9 mouse cellular contexts compared by ENCODE assay signal in genomic region chr4:64533019-64533418, GRCm38 (mm10).
DNase-seq lines count a peak whose midpoint lies in the region; ATAC-seq and TF ChIP-seq lines count a peak whose summit lies in the region.
"Had no signal": no experiment of that assay in that cellular context is flagged by ENCODE, and none has a peak within 500 bp of the region (broad histone marks: within the 10 kb centered on the region; RNA-seq: fewer than 3 reads in every experiment).

No protein-coding gene starts in this region.

- WGBS in hindbrain, embryonic 14.5 days = 26% methylated on average over 3 of the region's 3 CpGs
- WGBS in hindbrain, embryonic 12.5 days = 34% methylated on average over 3 of the region's 3 CpGs

- no peaks in the 10 kb centered on the region for H3K4me1 ChIP-seq in hindbrain, embryonic 14.5 days (replicated peaks; ENCODE audit: control insufficient read depth, insufficient read depth, low read length)
- no peaks in the 10 kb centered on the region for H3K4me1 ChIP-seq in hindbrain, embryonic 12.5 days
- no peaks in the 10 kb centered on the region for H3K4me1 ChIP-seq in cortical plate, adult 2 months (ENCODE audit: control insufficient read depth, insufficient read depth, low read length)
- H3K4me1 ChIP-seq: liver, embryonic 15.5 days had no signal

- no peak for TF ChIP-seq POLR2A in cortical plate, adult 2 months (IDR thresholded peaks at IDR 0.05; ENCODE audit: extremely low read depth, insufficient read depth, low read length)

- no peak overlapping the region for H3K4me3 ChIP-seq in hindbrain, embryonic 14.5 days (replicated peaks; ENCODE audit: low read length)
- H3K4me3 ChIP-seq in hindbrain, embryonic 12.5 days = no peak overlapping the region
- H3K4me3 ChIP-seq in cortical plate, adult 2 months (ENCODE audit: insufficient read depth, low read length) = no peak overlapping the region
- H3K4me3 ChIP-seq: liver, embryonic 15.5 days had no signal

- H3K36me3 ChIP-seq in hindbrain, embryonic 14.5 days (replicated peaks; ENCODE audit: control insufficient read depth, insufficient read depth) = no peaks in the 10 kb centered on the region
- H3K36me3 ChIP-seq in hindbrain, embryonic 12.5 days = no peaks in the 10 kb centered on the region
- H3K36me3 ChIP-seq: liver, embryonic 15.5 days had no signal

- DNase-seq in hindbrain, embryonic 14.5 days (ENCODE audit: low spot score) = peak; percentile 58
- peak; percentile 20 to 39 for DNase-seq in right cerebral cortex, adult 2 months (ENCODE audit: low spot score in 2 of 2)
- no peak for DNase-seq in right cerebral cortex, adult 18-20 months
- peak; percentile 4 for DNase-seq in skeletal muscle tissue, adult 2 months (ENCODE audit: low read depth, low spot score)
- no peak for DNase-seq in heart, adult 9 months (ENCODE audit: low spot score in 2 of 2)

- H3K9me3 ChIP-seq in hindbrain, embryonic 14.5 days (ENCODE audit: control insufficient read depth, low read length) = no peaks in the 10 kb centered on the region
- H3K9me3 ChIP-seq in hindbrain, embryonic 12.5 days (replicated peaks) = no peaks in the 10 kb centered on the region
- H3K9me3 ChIP-seq: liver, embryonic 15.5 days had no signal

- no peaks in the 10 kb centered on the region for H3K27me3 ChIP-seq in hindbrain, embryonic 14.5 days (ENCODE audit: control insufficient read depth, insufficient read depth, low read length)
- H3K27me3 ChIP-seq in hindbrain, embryonic 12.5 days = no peaks in the 10 kb centered on the region
- H3K27me3 ChIP-seq: liver, embryonic 15.5 days had no signal

- TF ChIP-seq CTCF in cortical plate, adult 2 months (IDR thresholded peaks at IDR 0.05; ENCODE audit: extremely low read depth, insufficient read depth, low read length) = peak; percentile 43; the same call in 1 of the 2 replicates

- no peak overlapping the region for H3K9ac ChIP-seq in hindbrain, embryonic 14.5 days
- H3K9ac ChIP-seq in hindbrain, embryonic 12.5 days = no peak overlapping the region
- H3K9ac ChIP-seq: liver, embryonic 15.5 days had no signal

- no peak overlapping the region for H3K27ac ChIP-seq in hindbrain, embryonic 14.5 days
- H3K27ac ChIP-seq in hindbrain, embryonic 12.5 days = no peak overlapping the region
- H3K27ac ChIP-seq in cortical plate, adult 2 months (ENCODE audit: insufficient read depth, low read length) = no peak overlapping the region
- H3K27ac ChIP-seq: liver, embryonic 15.5 days had no signal

- no peak overlapping the region for H3K4me2 ChIP-seq in hindbrain, embryonic 14.5 days (replicated peaks)
- H3K4me2 ChIP-seq in hindbrain, embryonic 12.5 days (replicated peaks) = no peak overlapping the region
- H3K4me2 ChIP-seq: liver, embryonic 15.5 days had no signal

- no peak for ATAC-seq in hindbrain, embryonic 14.5 days (ENCODE audit: low FRiP score)
- ATAC-seq in hindbrain, embryonic 12.5 days (ENCODE audit: low FRiP score) = no peak
- no peak for ATAC-seq in erythroid progenitor cell, adult 5-6 weeks (replicated peaks; ENCODE audit: low FRiP score, poor library complexity, severe bottlenecking)

Comparison
In these comparisons a context has a peak if more than half of its experiments do, and no peak if none do; other contexts are left out.
1. DNase-seq: peak in hindbrain, embryonic 14.5 days (single experiment), right cerebral cortex, adult 2 months (2 of 2) and skeletal muscle tissue, adult 2 months (single experiment); none in right cerebral cortex, adult 18-20 months (single experiment) and heart, adult 9 months (0 of 2).